Mouse (Mus musculus): Measurements from ENCODE around the gene Gm49673.
"Not testable (repeated sequence)": the region's sequence is repeated elsewhere in the genome, so short reads cannot be mapped to it uniquely, and the experiment has no call there.

The Gm49673 gene

GRCm38 (mm10) chr17:8130849-8131248 lies 16.7 kb downstream of the Gm49673 start:
- not testable (repeated sequence) for DNase-seq (ENCODE audit: low spot score in 2 of 2)

GRCm38 (mm10) chr17:8129578-8129977 lies 18.0 kb downstream of the Gm49673 start:
- DNase-seq (ENCODE audit: low spot score in 2 of 2) = not testable (repeated sequence)

GRCm38 (mm10) chr17:8128326-8128993 lies 19.1 kb downstream of the Gm49673 start:
- not testable (repeated sequence) for DNase-seq (ENCODE audit: low spot score in 2 of 2)

- DNase-seq (ENCODE audit: low spot score in 2 of 2) = not testable (repeated sequence)
These were observed 23.0 kb downstream of the Gm49673 start for GRCm38 (mm10) chr17:8124586-8124985.

- DNase-seq (ENCODE audit: low spot score in 2 of 2) = not testable (repeated sequence)
These were observed 24.6 kb downstream of the Gm49673 start for GRCm38 (mm10) chr17:8122974-8123373.

- DNase-seq (ENCODE audit: low spot score in 2 of 2) = not testable (repeated sequence)
These were observed 30.7 kb downstream of the Gm49673 start for GRCm38 (mm10) chr17:8116928-8117327.

GRCm38 (mm10) chr17:8116378-8116777 lies 31.2 kb downstream of the Gm49673 start:
- DNase-seq (ENCODE audit: low spot score in 2 of 2) = not testable (repeated sequence)

- DNase-seq (ENCODE audit: low spot score in 2 of 2) = not testable (repeated sequence)
These were observed 35.4 kb downstream of the Gm49673 start for GRCm38 (mm10) chr17:8112199-8112598.

- DNase-seq (ENCODE audit: low spot score in 2 of 2) = not testable (repeated sequence)
These were observed 46.3 kb downstream of the Gm49673 start for GRCm38 (mm10) chr17:8101297-8101609.

GRCm38 (mm10) chr17:8100405-8101296 lies 46.9 kb downstream of the Gm49673 start:
- DNase-seq (ENCODE audit: low spot score in 2 of 2) = not testable (repeated sequence)

- peak in 1 of 2 experiments; percentile 19 for DNase-seq (ENCODE audit: low spot score in 2 of 2)
These were observed 51.4 kb downstream of the Gm49673 start for GRCm38 (mm10) chr17:8096199-8096598.

GRCm38 (mm10) chr17:8095653-8096052 lies 51.9 kb downstream of the Gm49673 start:
- DNase-seq (ENCODE audit: low spot score in 2 of 2) = not testable (repeated sequence)

GRCm38 (mm10) chr17:8092537-8093526 lies 54.8 kb downstream of the Gm49673 start:
- not testable (repeated sequence) for DNase-seq (ENCODE audit: low spot score in 2 of 2)

- not testable (repeated sequence) for DNase-seq (ENCODE audit: low spot score in 2 of 2)
These were observed 56.3 kb downstream of the Gm49673 start for GRCm38 (mm10) chr17:8091320-8091719.

GRCm38 (mm10) chr17:8069847-8070246 lies 77.7 kb downstream of the Gm49673 start:
- not testable (repeated sequence) for DNase-seq (ENCODE audit: low spot score in 2 of 2)

GRCm38 (mm10) chr17:8056637-8057138 lies 90.9 kb downstream of the Gm49673 start:
- DNase-seq (ENCODE audit: low spot score in 2 of 2) = not testable (repeated sequence)

GRCm38 (mm10) chr17:8055919-8056589 lies 91.5 kb downstream of the Gm49673 start:
- not testable (repeated sequence) for DNase-seq (ENCODE audit: low spot score in 2 of 2)

- DNase-seq (ENCODE audit: low spot score in 2 of 2) = peak; percentile 54 to 76
These were observed 96.3 kb downstream of the Gm49673 start for GRCm38 (mm10) chr17:8051247-8051646.

GRCm38 (mm10) chr17:8050218-8050617 lies 97.4 kb downstream of the Gm49673 start:
- not testable (repeated sequence) for DNase-seq (ENCODE audit: low spot score in 2 of 2)

GRCm38 (mm10) chr17:8046178-8046577 lies 101.4 kb downstream of the Gm49673 start:
- DNase-seq (ENCODE audit: low spot score in 2 of 2) = peak; percentile 15 to 34

GRCm38 (mm10) chr17:8041197-8041596 lies 106.4 kb downstream of the Gm49673 start:
- not testable (repeated sequence) for DNase-seq (ENCODE audit: low spot score in 2 of 2)
